9 mouse cellular contexts compared by ENCODE assay signal in the genomic region with DNA sequence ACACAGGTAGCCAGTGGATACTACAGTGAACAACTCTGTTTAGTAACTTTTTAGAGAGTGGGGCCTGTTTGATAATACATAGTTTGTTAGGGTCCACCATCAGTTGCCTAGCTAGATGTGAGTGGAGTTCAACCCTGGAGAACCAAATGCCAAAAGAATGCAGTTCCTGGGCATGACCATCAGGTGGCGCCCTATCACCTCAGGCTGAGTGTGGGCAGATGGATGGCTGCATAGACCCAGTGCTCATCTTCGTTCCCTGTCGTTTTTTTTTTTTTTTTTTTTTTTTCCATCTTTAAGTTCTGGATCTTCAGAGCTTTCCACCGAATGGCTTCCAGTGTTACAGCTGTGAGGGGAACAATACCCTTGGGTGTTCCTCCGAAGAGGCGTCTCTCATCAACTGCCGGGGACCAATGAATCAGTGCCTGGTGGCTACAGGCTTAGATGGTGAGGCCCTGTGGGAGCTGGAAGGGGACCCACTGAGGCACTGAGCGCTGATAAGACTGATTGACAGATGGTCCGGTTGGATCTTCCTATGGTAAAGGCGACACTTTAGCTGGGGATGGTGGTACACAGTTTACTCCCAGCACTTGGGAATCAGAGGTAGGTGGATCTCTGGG. TPM values are rescaled to one million over a fixed set of nuclear protein-coding genes. Genes with fewer than 3 reads are reported as not detected.
DNase-seq lines count a peak whose midpoint lies in the region; ATAC-seq and TF ChIP-seq lines count a peak whose summit lies in the region.
"Had no signal": no experiment of that assay in that cellular context is flagged by ENCODE, and none has a peak within 500 bp of the region (broad histone marks: within the 10 kb centered on the region; RNA-seq: fewer than 3 reads in every experiment).

No protein-coding gene starts in this region.

- DNase-seq in Patski (ENCODE audit: low read depth, low spot score) = peak; percentile 38
- no peak for DNase-seq in heart, postnatal 0 days (ENCODE audit: low spot score)
- peak; percentile 73 for DNase-seq in layer of hippocampus, adult 11-12 months (ENCODE audit: low spot score)
- DNase-seq in lung, postnatal 0 days (ENCODE audit: low spot score) = peak; percentile 76
- DNase-seq in ovary, postnatal 14 days (ENCODE audit: low spot score) = peak; percentile 58

- ATAC-seq in Patski = no peak
- peak; percentile 89 for ATAC-seq in common myeloid progenitor, adult 5-6 weeks (replicated peaks; ENCODE audit: low read depth, poor library complexity, severe bottlenecking)
- peak; percentile 37 for ATAC-seq in heart, postnatal 0 days (ENCODE audit: insufficient read depth, low read depth)
- peak; percentile 42 for ATAC-seq in lung, postnatal 0 days
- no peak for ATAC-seq in monocyte, adult 5-6 weeks (replicated peaks; ENCODE audit: insufficient number of reproducible peaks, low FRiP score, low TSS enrichment, poor library complexity, severe bottlenecking)

- POLR2A ChIA-PET in Patski (lab: Charles Lee) = interaction anchor here (0.6 to 1.6 kb wide), 2 partner anchors 15 to 90 kb away, joined by 4 read pairs; no protein-coding TSS in a partner anchor

- WGBS in heart, postnatal 0 days = 50% methylated on average over 10 of the region's 10 CpGs
- WGBS in lung, postnatal 0 days = 62% methylated on average over 10 of the region's 10 CpGs

- H3K9me3 ChIP-seq in heart, postnatal 0 days (replicated peaks; ENCODE audit: control insufficient read depth, low read length) = no peaks in the 10 kb centered on the region
- H3K9me3 ChIP-seq in lung, postnatal 0 days (ENCODE audit: low read length) = no peaks in the 10 kb centered on the region

- TF ChIP-seq CTCF in C2C12 (IDR thresholded peaks at IDR 0.05; ENCODE audit: control insufficient read depth, insufficient read depth, insufficient read length) (peak; percentile 81), Patski (IDR thresholded peaks at IDR 0.05) (peak; percentile 93)
- peak; percentile 91 for TF ChIP-seq CTCF in heart, postnatal 0 days (IDR thresholded peaks at IDR 0.05; ENCODE audit: low read depth)
- TF ChIP-seq CTCF in lung, postnatal 0 days (IDR thresholded peaks at IDR 0.05) = peak; percentile 95

- no peak overlapping the region for H3K4me2 ChIP-seq in heart, postnatal 0 days (ENCODE audit: low read depth, low read length)
- no peak overlapping the region for H3K4me2 ChIP-seq in lung, postnatal 0 days (replicated peaks; ENCODE audit: low read depth, low read length)

- no peak overlapping the region for H3ac ChIP-seq in C2C12 (ENCODE audit: control insufficient read depth, insufficient read length, low read depth)

- H3K79me3 ChIP-seq in C2C12 (ENCODE audit: low read depth) = peaks cover 4% of the 10 kb centered on the region

- peaks cover 60% of the 10 kb centered on the region for H3K36me3 ChIP-seq in C2C12 (ENCODE audit: control insufficient read depth, insufficient read depth)
- H3K36me3 ChIP-seq in heart, postnatal 0 days (replicated peaks; ENCODE audit: control insufficient read depth, insufficient read depth, low read length) = peaks cover 3% of the 10 kb centered on the region; the same call in 1 of the 2 replicates
- H3K36me3 ChIP-seq in lung, postnatal 0 days (ENCODE audit: insufficient read depth, low read length) = peaks cover 9% of the 10 kb centered on the region; the same call in 1 of the 2 replicates

- CTCF ChIA-PET in Patski (lab: Charles Lee) = interaction anchor here (0.8 to 4.0 kb wide), 35 partner anchors 8 to 189 kb away, joined by 3 to 42 read pairs (median 5); a partner anchor contains a TSS

- H3K27ac ChIP-seq in heart, postnatal 0 days (ENCODE audit: low read depth) = no peak overlapping the region
- H3K27ac ChIP-seq in lung, postnatal 0 days (ENCODE audit: low read length) = no peak overlapping the region

- no peaks in the 10 kb centered on the region for H3K27me3 ChIP-seq in C2C12 (ENCODE audit: control insufficient read depth, insufficient read depth, insufficient read length)
- H3K27me3 ChIP-seq in Patski = no peaks in the 10 kb centered on the region
- no peaks in the 10 kb centered on the region for H3K27me3 ChIP-seq in heart, postnatal 0 days (ENCODE audit: control insufficient read depth, insufficient read depth, low read length)
- H3K27me3 ChIP-seq in lung, postnatal 0 days (replicated peaks; ENCODE audit: insufficient read depth, low read length) = no peaks in the 10 kb centered on the region

- no peak for TF ChIP-seq EP300 in heart, postnatal 0 days (IDR thresholded peaks at IDR 0.05; ENCODE audit: low read depth)
- TF ChIP-seq EP300 in lung, postnatal 0 days (IDR thresholded peaks at IDR 0.05) = no peak

- H3K4me3 ChIP-seq in C2C12 (ENCODE audit: insufficient read depth, poor library complexity, severe bottlenecking) = no peak overlapping the region
- H3K4me3 ChIP-seq in heart, postnatal 0 days (ENCODE audit: low read depth, low read length) = no peak overlapping the region
- H3K4me3 ChIP-seq in lung, postnatal 0 days (ENCODE audit: low read depth, low read length) = no peak overlapping the region
- H3K4me3 ChIP-seq: erythroblast, embryonic 14.5 days had no signal

- peaks cover 9% of the 10 kb centered on the region for H3K79me2 ChIP-seq in C2C12 (ENCODE audit: control insufficient read depth, insufficient read depth)

- no peak overlapping the region for H3K9ac ChIP-seq in heart, postnatal 0 days (replicated peaks; ENCODE audit: low read depth, low read length)
- no peak overlapping the region for H3K9ac ChIP-seq in lung, postnatal 0 days (replicated peaks; ENCODE audit: low read depth)

- no peaks in the 10 kb centered on the region for H3K4me1 ChIP-seq in heart, postnatal 0 days (ENCODE audit: control insufficient read depth, insufficient read depth)
- no peaks in the 10 kb centered on the region for H3K4me1 ChIP-seq in lung, postnatal 0 days (ENCODE audit: insufficient read depth, low read depth, low read length)

- in situ Hi-C loops in Patski (cut with MboI; ENCODE audit: low pct_unique_long_range_greater_than_20kb) = loop anchor here (10.0 kb wide), 1 partner anchor 181 kb away; no protein-coding TSS in a partner anchor

TF ChIP-seq in C2C12, 6 proteins besides CTCF, POLR2A, EP300 and RAD21:
- no peak for TF ChIP-seq CEBPB (IDR thresholded peaks at IDR 0.05; ENCODE audit: low read depth)
- no peak for TF ChIP-seq MYOD1 (IDR thresholded peaks at IDR 0.05; ENCODE audit: control insufficient read depth, insufficient read length, low read depth)
- no peak for TF ChIP-seq FOSL1 (IDR thresholded peaks at IDR 0.05; ENCODE audit: insufficient read depth, low read length, poor library complexity, severe bottlenecking)
- no peak for TF ChIP-seq USF1 (IDR thresholded peaks at IDR 0.05; ENCODE audit: low read depth)
- no peak for TF ChIP-seq MYOG (IDR thresholded peaks at IDR 0.05; ENCODE audit: control insufficient read depth, extremely low read depth, insufficient read length)
- no peak for TF ChIP-seq MAX (IDR thresholded peaks at IDR 0.05)

RNA-seq across cellular contexts. Expression of a gene that starts 7.8 kb away (rescaled TPM):
- 160 TPM for polyA plus RNA-seq in C2C12 (2012; fragmentation: generic; extraction: Trizol)
- polyA plus RNA-seq in Patski (2021) = 44.1 TPM
- not detected in 2 replicates for total RNA-seq in common myeloid progenitor, adult 5-6 weeks (2017)
- 14.3 and 30.5 TPM in 2 replicates for total RNA-seq in heart, postnatal 0 days (2014; rRNA removed; ENCODE audit: low replicate concordance)
- polyA plus RNA-seq in heart, postnatal 0 days (2015; fragmentation: Nextera tagmentation; extraction: Ambion mirVana) = 4.1 and 4.2 TPM in 2 replicates
- 1.7 and 1.9 TPM in 2 replicates for polyA plus RNA-seq in lung, postnatal 0 days (2015; fragmentation: Nextera tagmentation; extraction: Ambion mirVana)
- total RNA-seq in monocyte, adult 5-6 weeks (2017) = not detected in 3 replicates

RNA-seq across cellular contexts. Expression of a gene that starts 11.7 kb away (rescaled TPM):
- polyA plus RNA-seq in C2C12 (2012; fragmentation: generic; extraction: Trizol) (191 TPM), Patski (2021) (87.9 TPM)
- total RNA-seq in common myeloid progenitor, adult 5-6 weeks (2017) = 3.6 and 10.2 TPM in 2 replicates
- 13.1 and 16.0 TPM in 2 replicates for total RNA-seq in heart, postnatal 0 days (2014; rRNA removed; ENCODE audit: low replicate concordance)
- polyA plus RNA-seq in heart, postnatal 0 days (2015; fragmentation: Nextera tagmentation; extraction: Ambion mirVana) = 6.1 and 6.5 TPM in 2 replicates
- 65.8 and 72.0 TPM in 2 replicates for polyA plus RNA-seq in lung, postnatal 0 days (2015; fragmentation: Nextera tagmentation; extraction: Ambion mirVana)
- 286 to 300 TPM (median 297 TPM) in 3 replicates for total RNA-seq in monocyte, adult 5-6 weeks (2017)

RNA-seq across cellular contexts. Expression of a gene that starts 21.9 kb away (rescaled TPM):
- polyA plus RNA-seq in C2C12 (2012; fragmentation: generic; extraction: Trizol) (0.33 TPM), Patski (2021) (not detected)
- not detected in 2 replicates for total RNA-seq in common myeloid progenitor, adult 5-6 weeks (2017)
- not detected in 2 replicates for total RNA-seq in heart, postnatal 0 days (2014; rRNA removed; ENCODE audit: low replicate concordance)
- not detected in 2 replicates for polyA plus RNA-seq in heart, postnatal 0 days (2015; fragmentation: Nextera tagmentation; extraction: Ambion mirVana)
- polyA plus RNA-seq in lung, postnatal 0 days (2015; fragmentation: Nextera tagmentation; extraction: Ambion mirVana) = 0.24 and 0.29 TPM in 2 replicates
- 1.7 TPM in 1 of 3 replicates, not detected in the others for total RNA-seq in monocyte, adult 5-6 weeks (2017)
- polyA plus RNA-seq: erythroblast, embryonic 14.5 days had no signal

RNA-seq across cellular contexts. Expression of a gene that starts 32.8 kb away (rescaled TPM):
- 53.8 TPM for polyA plus RNA-seq in C2C12 (2012; fragmentation: generic; extraction: Trizol)
- polyA plus RNA-seq in Patski (2021) = 32.4 TPM
- 7.0 and 9.0 TPM in 2 replicates for total RNA-seq in common myeloid progenitor, adult 5-6 weeks (2017)
- 24.8 and 36.3 TPM in 2 replicates for total RNA-seq in heart, postnatal 0 days (2014; rRNA removed; ENCODE audit: low replicate concordance)
- 39.1 and 39.3 TPM in 2 replicates for polyA plus RNA-seq in heart, postnatal 0 days (2015; fragmentation: Nextera tagmentation; extraction: Ambion mirVana)
- polyA plus RNA-seq in lung, postnatal 0 days (2015; fragmentation: Nextera tagmentation; extraction: Ambion mirVana) = 13.1 and 17.0 TPM in 2 replicates
- 0.95 TPM in 1 of 3 replicates, not detected in the others for total RNA-seq in monocyte, adult 5-6 weeks (2017)

RNA-seq across cellular contexts. Expression of a gene that starts 38.2 kb away (rescaled TPM):
- polyA plus RNA-seq in C2C12 (2012; fragmentation: generic; extraction: Trizol) (0.16 TPM), Patski (2021) (0.21 TPM)
- not detected in 2 replicates for total RNA-seq in common myeloid progenitor, adult 5-6 weeks (2017)
- not detected in 2 replicates for total RNA-seq in heart, postnatal 0 days (2014; rRNA removed; ENCODE audit: low replicate concordance)
- 0.10 and 0.19 TPM in 2 replicates for polyA plus RNA-seq in heart, postnatal 0 days (2015; fragmentation: Nextera tagmentation; extraction: Ambion mirVana)
- 0.06 and 0.10 TPM in 2 replicates for polyA plus RNA-seq in lung, postnatal 0 days (2015; fragmentation: Nextera tagmentation; extraction: Ambion mirVana)
- total RNA-seq in monocyte, adult 5-6 weeks (2017) = 1.1 TPM in 1 of 3 replicates, not detected in the others
- polyA plus RNA-seq: erythroblast, embryonic 14.5 days had no signal

Comparison
In these comparisons a context has a peak if more than half of its experiments do, and no peak if none do; other contexts are left out.
1. ATAC-seq: peak in common myeloid progenitor, adult 5-6 weeks (single experiment), heart, postnatal 0 days (single experiment) and lung, postnatal 0 days (single experiment); none in Patski (single experiment) and monocyte, adult 5-6 weeks (single experiment).
2. Peak in every context shown above with its lines, with median percentiles within 50 percentile points of each other: CTCF ChIP-seq.